Mouse (Mus musculus): ENCODE data around the gene Hpcal1. TPM values are rescaled to one million over a fixed set of nuclear protein-coding genes. Genes with fewer than 3 reads are reported as not detected.

Hpcal1 gene
- polyA plus RNA-seq, 1 experiment from 2014 or later = 92.6 TPM

DNA sequence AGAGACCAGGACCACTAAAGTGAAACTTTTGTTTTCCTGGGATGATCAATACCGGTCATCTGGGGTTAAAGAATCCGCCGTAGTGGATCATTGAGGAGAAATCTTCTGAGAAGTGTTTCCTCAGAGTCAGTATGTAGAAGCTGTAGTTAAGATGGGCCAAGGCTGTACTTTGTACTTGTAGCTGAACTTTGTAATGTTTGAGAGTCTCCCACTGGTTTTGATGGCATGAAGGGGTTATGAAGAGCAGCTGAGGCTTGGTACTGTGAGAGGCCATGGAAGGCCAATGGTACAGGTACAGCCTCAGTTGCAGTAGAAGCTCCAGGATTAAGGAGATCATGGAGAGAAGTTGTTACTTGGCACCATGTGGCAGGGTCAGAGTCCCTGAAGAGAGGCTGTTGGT is 13.2 kb downstream of the Hpcal1 start:
- WGBS = 100% methylated on average over 3 of the region's 3 CpGs
- no peaks in the 10 kb centered on the region for H3K36me3 ChIP-seq (replicated peaks)
- no peak overlapping the region for H3K9ac ChIP-seq
- H3K4me2 ChIP-seq = no peak overlapping the region
- H3K27ac ChIP-seq = no peak overlapping the region
- ATAC-seq (replicated peaks) = no peak
- peaks cover 14% of the 10 kb centered on the region for H3K4me1 ChIP-seq
- H3K4me3 ChIP-seq = no peak overlapping the region
- no peaks in the 10 kb centered on the region for H3K9me3 ChIP-seq
- no peaks in the 10 kb centered on the region for H3K27me3 ChIP-seq (replicated peaks)

DNA sequence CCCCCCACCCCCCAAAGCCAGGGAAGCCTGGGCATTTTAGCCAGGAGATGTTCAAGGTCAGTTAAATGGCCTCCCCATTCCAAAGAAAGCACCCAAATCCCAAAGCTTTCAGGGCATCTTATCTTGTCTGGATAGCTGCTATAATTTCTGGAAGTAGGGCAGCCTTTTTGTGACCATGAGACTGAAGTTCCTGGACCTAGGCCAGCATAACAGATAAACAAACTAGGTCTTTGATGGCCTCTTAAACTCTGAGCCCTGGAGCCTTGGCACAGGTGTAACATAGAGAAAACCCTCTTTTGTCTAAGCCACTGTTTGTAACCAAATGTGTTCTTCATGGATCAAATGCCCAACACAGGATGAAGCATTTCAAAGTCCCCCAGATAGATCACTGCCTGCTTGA is 16.8 kb downstream of the Hpcal1 start:
- no peak overlapping the region for H3K4me3 ChIP-seq
- no peaks in the 10 kb centered on the region for H3K9me3 ChIP-seq

GRCm38 (mm10) chr12:17709451-17709850 is 18.8 kb downstream of the Hpcal1 start:
- H3K9me3 ChIP-seq = no peaks in the 10 kb centered on the region
- no peak overlapping the region for H3K4me2 ChIP-seq
- H3K27me3 ChIP-seq (replicated peaks) = no peaks in the 10 kb centered on the region
- WGBS = 18% methylated on average over 4 of the region's 4 CpGs
- H3K4me3 ChIP-seq = no peak overlapping the region
- H3K27ac ChIP-seq = no peak overlapping the region
- peak; percentile 64; the same call in 1 of the 2 replicates for ATAC-seq (replicated peaks)
- peaks cover 15% of the 10 kb centered on the region for H3K4me1 ChIP-seq
- H3K36me3 ChIP-seq (replicated peaks) = no peaks in the 10 kb centered on the region
- H3K9ac ChIP-seq = no peak overlapping the region

More for the DNA sequence above, 16.8 kb downstream of the Hpcal1 start:
- Histone ChIP-seq H3K4me2 (no peak overlapping the region), H3K36me3 (replicated peaks) (no peaks in the 10 kb centered on the region), H3K27me3 (replicated peaks) (no peaks in the 10 kb centered on the region), H3K4me1 (peaks cover 15% of the 10 kb centered on the region), H3K27ac (no peak overlapping the region), H3K9ac (no peak overlapping the region)
- no peak for ATAC-seq (replicated peaks)

GRCm38 (mm10) chr12:17709926-17710746 is 19.5 kb downstream of the Hpcal1 start:
- 0 out of 2 replicates have a peak, but pooled peaks have one; percentile 10 for ATAC-seq (replicated peaks)
- WGBS = 74% methylated on average over 17 of the region's 17 CpGs
- no peak overlapping the region for H3K4me3 ChIP-seq
- no peaks in the 10 kb centered on the region for H3K36me3 ChIP-seq (replicated peaks)
- no peaks in the 10 kb centered on the region for H3K27me3 ChIP-seq (replicated peaks)
- peaks cover 15% of the 10 kb centered on the region for H3K4me1 ChIP-seq
- no peak overlapping the region for H3K4me2 ChIP-seq
- H3K9ac ChIP-seq = no peak overlapping the region
- H3K9me3 ChIP-seq = no peaks in the 10 kb centered on the region
- no peak overlapping the region for H3K27ac ChIP-seq

- Histone ChIP-seq H3K9me3 (no peaks in the 10 kb centered on the region), H3K27ac (no peak overlapping the region), H3K4me2 (no peak overlapping the region), H3K27me3 (replicated peaks) (no peaks in the 10 kb centered on the region), H3K9ac (no peak overlapping the region), H3K4me3 (no peak overlapping the region), H3K4me1 (peaks cover 15% of the 10 kb centered on the region), H3K36me3 (replicated peaks) (no peaks in the 10 kb centered on the region)
- ATAC-seq (replicated peaks) = no peak
- WGBS = 73% methylated on average over 3 of the region's 3 CpGs
Observed at GRCm38 (mm10) chr12:17710747-17711092, 20.1 kb downstream of the Hpcal1 start.

DNA sequence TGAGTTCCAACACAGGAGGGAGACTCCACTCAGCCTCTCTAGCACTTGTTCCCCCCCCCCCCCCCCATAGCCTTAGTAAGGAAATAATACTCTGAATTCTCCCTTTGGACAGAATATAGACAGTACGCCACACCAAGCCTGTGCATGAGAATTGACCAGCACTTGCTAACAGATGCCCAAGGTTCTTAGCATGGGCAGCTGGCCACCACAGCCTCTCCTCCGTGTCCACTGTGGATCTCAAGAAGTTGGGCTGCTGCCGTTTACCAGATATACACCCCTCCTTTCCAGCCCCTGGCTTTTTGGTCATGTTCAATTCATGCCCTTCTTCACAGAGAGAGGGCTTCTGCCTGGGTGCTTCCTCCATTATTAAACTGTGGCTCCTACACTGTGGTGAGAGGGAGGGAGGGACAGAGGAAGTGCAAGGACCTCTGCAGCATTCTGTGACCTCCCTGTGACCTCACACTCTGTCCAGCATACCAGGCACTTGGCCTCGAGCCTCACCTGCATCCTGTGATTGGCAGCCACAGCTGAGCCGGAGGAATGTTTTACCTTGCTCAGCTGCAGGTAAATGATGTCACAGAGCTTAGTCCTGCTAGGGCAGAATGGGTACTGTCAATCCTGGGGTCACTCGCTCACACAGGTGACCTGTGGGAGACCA is 21.2 kb downstream of the Hpcal1 start:
- ATAC-seq (replicated peaks) = no peak
- Histone ChIP-seq H3K27me3 (replicated peaks) (no peaks in the 10 kb centered on the region), H3K36me3 (replicated peaks) (no peaks in the 10 kb centered on the region), H3K9ac (no peak overlapping the region), H3K4me2 (no peak overlapping the region), H3K9me3 (no peaks in the 10 kb centered on the region), H3K4me1 (peaks cover 15% of the 10 kb centered on the region), H3K27ac (no peak overlapping the region), H3K4me3 (no peak overlapping the region)
- WGBS = 83% methylated on average over 6 of the region's 6 CpGs

- Histone ChIP-seq H3K27ac (no peak overlapping the region), H3K9me3 (no peaks in the 10 kb centered on the region), H3K4me2 (no peak overlapping the region), H3K27me3 (replicated peaks) (no peaks in the 10 kb centered on the region), H3K4me3 (no peak overlapping the region), H3K36me3 (replicated peaks) (no peaks in the 10 kb centered on the region), H3K4me1 (peaks cover 15% of the 10 kb centered on the region), H3K9ac (no peak overlapping the region)
- WGBS = 62% methylated on average over 1 of the region's 1 CpGs
- ATAC-seq (replicated peaks) = no peak
Observed at GRCm38 (mm10) chr12:17712571-17712970, 21.9 kb downstream of the Hpcal1 start.

GRCm38 (mm10) chr12:17715720-17716478 is 25.2 kb downstream of the Hpcal1 start:
- Histone ChIP-seq H3K4me2 (no peak overlapping the region), H3K4me1 (no peaks in the 10 kb centered on the region), H3K9ac (no peak overlapping the region), H3K36me3 (replicated peaks) (no peaks in the 10 kb centered on the region), H3K4me3 (no peak overlapping the region), H3K27me3 (replicated peaks) (no peaks in the 10 kb centered on the region), H3K27ac (no peak overlapping the region), H3K9me3 (no peaks in the 10 kb centered on the region)
- ATAC-seq (replicated peaks) = no peak
- 96% methylated on average over 4 of the region's 4 CpGs for WGBS

DNA sequence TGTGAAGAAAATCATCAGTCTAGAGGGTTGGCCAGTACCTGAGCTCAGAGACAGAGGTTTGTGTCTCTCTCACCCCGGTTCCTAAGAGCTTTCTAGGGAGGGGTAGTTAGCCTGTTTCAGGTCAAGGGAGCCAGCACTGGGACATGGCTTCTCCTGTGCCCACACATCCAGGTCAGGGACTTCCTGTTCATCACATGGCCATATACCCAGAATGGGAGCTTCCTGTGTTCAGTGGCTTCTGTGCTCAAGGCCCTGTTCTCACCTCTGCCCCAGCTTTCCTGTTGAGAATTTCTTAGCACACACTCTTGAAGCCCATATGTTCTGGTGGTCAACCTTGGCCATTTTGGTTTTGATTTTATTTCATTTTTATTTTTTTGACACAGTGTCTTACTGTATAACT is 26.6 kb downstream of the Hpcal1 start:
- Histone ChIP-seq H3K36me3 (replicated peaks) (no peaks in the 10 kb centered on the region), H3K4me3 (no peak overlapping the region), H3K27me3 (replicated peaks) (no peaks in the 10 kb centered on the region), H3K4me2 (no peak overlapping the region), H3K9me3 (no peaks in the 10 kb centered on the region), H3K4me1 (no peaks in the 10 kb centered on the region), H3K9ac (no peak overlapping the region), H3K27ac (no peak overlapping the region)
- no peak for ATAC-seq (replicated peaks)
- WGBS = 97% methylated on average over 1 of the region's 1 CpGs

GRCm38 (mm10) chr12:17718146-17718545 is 27.5 kb downstream of the Hpcal1 start:
- H3K4me1 ChIP-seq = no peaks in the 10 kb centered on the region
- H3K36me3 ChIP-seq (replicated peaks) = no peaks in the 10 kb centered on the region
- H3K4me2 ChIP-seq = no peak overlapping the region
- no peak for ATAC-seq (replicated peaks)
- no peak overlapping the region for H3K9ac ChIP-seq
- H3K27ac ChIP-seq = no peak overlapping the region
- 79% methylated on average over 6 of the region's 6 CpGs for WGBS
- H3K9me3 ChIP-seq = no peaks in the 10 kb centered on the region
- H3K27me3 ChIP-seq (replicated peaks) = no peaks in the 10 kb centered on the region
- H3K4me3 ChIP-seq = no peak overlapping the region

DNA sequence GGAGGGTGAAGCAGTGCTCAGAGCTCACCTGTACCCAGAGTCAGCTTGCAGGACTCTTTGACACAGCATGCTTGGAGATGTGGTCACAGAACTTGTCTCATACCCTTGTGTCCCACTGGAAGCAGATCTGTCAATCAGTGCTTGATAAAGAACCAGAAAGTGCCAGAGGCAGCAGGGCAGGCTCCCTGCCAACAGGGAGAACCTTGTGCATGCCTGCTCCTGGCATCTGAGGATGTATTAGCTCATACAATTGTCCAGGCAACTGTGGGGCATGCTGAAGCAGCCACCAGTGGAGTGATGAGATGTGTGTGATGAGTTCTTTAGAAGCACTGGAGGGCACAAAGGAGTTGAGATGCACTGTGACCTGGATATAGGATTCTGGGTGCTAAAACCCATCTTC is 30.4 kb downstream of the Hpcal1 start:
- H3K4me1 ChIP-seq = no peaks in the 10 kb centered on the region
- no peak for ATAC-seq (replicated peaks)

GRCm38 (mm10) chr12:17722452-17723181 is 32.0 kb downstream of the Hpcal1 start:
- no peak overlapping the region for H3K4me2 ChIP-seq
- H3K27ac ChIP-seq = no peak overlapping the region
- ATAC-seq (replicated peaks) = no peak
- WGBS = 96% methylated on average over 13 of the region's 13 CpGs
- H3K9me3 ChIP-seq = no peaks in the 10 kb centered on the region
- no peaks in the 10 kb centered on the region for H3K36me3 ChIP-seq (replicated peaks)
- no peak overlapping the region for H3K4me3 ChIP-seq
- H3K9ac ChIP-seq = no peak overlapping the region
- peaks cover 13% of the 10 kb centered on the region for H3K4me1 ChIP-seq
- no peaks in the 10 kb centered on the region for H3K27me3 ChIP-seq (replicated peaks)

More for the DNA sequence above, 30.4 kb downstream of the Hpcal1 start:
- Histone ChIP-seq H3K36me3 (replicated peaks) (no peaks in the 10 kb centered on the region), H3K9ac (no peak overlapping the region), H3K4me3 (no peak overlapping the region), H3K27me3 (replicated peaks) (no peaks in the 10 kb centered on the region), H3K4me2 (no peak overlapping the region), H3K9me3 (no peaks in the 10 kb centered on the region), H3K27ac (no peak overlapping the region)

Data from midbrain, embryonic 15.5 days (tissue).